Mouse (Mus musculus) layer of hippocampus, adult 9-10 months (tissue): ENCODE measurements around the gene Slc22a3.

Experiments
- DNase-seq: peaks from one replicate; pipeline ENCODE4 v3.0.0; 2022; ENCODE audit warnings: low spot score

Gene Slc22a3

GRCm38 (mm10) chr17:12403420-12403819 lies 104.1 kb downstream of the Slc22a3 start:
- no peak for DNase-seq

- no peak for DNase-seq
Measured at GRCm38 (mm10) chr17:12396163-12396677, 111.3 kb downstream of the Slc22a3 start.

GRCm38 (mm10) chr17:12388239-12388638 lies 119.3 kb downstream of the Slc22a3 start:
- DNase-seq = no peak

- no peak for DNase-seq
Measured at GRCm38 (mm10) chr17:12387781-12388180, 119.7 kb downstream of the Slc22a3 start.

- no peak for DNase-seq
Measured at GRCm38 (mm10) chr17:12385049-12385794, 122.3 kb downstream of the Slc22a3 start.

- no peak for DNase-seq
Measured at GRCm38 (mm10) chr17:12382531-12382930, 125.0 kb downstream of the Slc22a3 start.

GRCm38 (mm10) chr17:12381579-12381978 lies 125.9 kb downstream of the Slc22a3 start:
- no peak for DNase-seq

- DNase-seq = no peak
Measured at GRCm38 (mm10) chr17:12380287-12380686, 127.2 kb downstream of the Slc22a3 start.

- DNase-seq = no peak
Measured at GRCm38 (mm10) chr17:12377981-12378705, 129.4 kb downstream of the Slc22a3 start, which contains the start of gene Plg. Gene Plg (plus strand): TSS chr17:12378608.

- no peak for DNase-seq
Measured at GRCm38 (mm10) chr17:12373601-12374144, 133.8 kb downstream of the Slc22a3 start.

- peak; percentile 57 for DNase-seq
Measured at GRCm38 (mm10) chr17:12372021-12372420, 135.5 kb downstream of the Slc22a3 start.

- no peak for DNase-seq
Measured at GRCm38 (mm10) chr17:12371310-12371925, 136.1 kb downstream of the Slc22a3 start.

GRCm38 (mm10) chr17:12370289-12370688 lies 137.2 kb downstream of the Slc22a3 start:
- DNase-seq = no peak

GRCm38 (mm10) chr17:12369393-12369792 lies 138.1 kb downstream of the Slc22a3 start:
- no peak for DNase-seq
